Mouse (Mus musculus) hindbrain, embryonic 14.5 days (tissue): ENCODE data around the gene Hadha. TPM values are rescaled to one million over a fixed set of nuclear protein-coding genes. Genes with fewer than 3 reads are reported as not detected.

Experiments used
- ATAC-seq: fragments of 200-750 bp; cut with Nextera tagmentation; 2 replicates; pipeline ENCODE4 v1.8.0; 2017; ENCODE audit warnings: moderate number of reproducible peaks, mild to moderate bottlenecking, moderate TSS enrichment, moderate library complexity; ENCODE audit not compliant: low FRiP score
- DNase-seq: peaks from one replicate; pipeline ENCODE4 v3.0.0-alpha.2; 2015; ENCODE audit warnings: low spot score
- H3K27ac ChIP-seq: fragments of 300-500 bp; sonication (generic); 2 replicates; pipeline ENCODE4 v1.5.1; 2014; ENCODE audit warnings: mild to moderate bottlenecking, moderate library complexity
- H3K27me3 ChIP-seq: fragments of 300-500 bp; sonication (generic); 2 replicates; pipeline ENCODE4 v1.6.1; 2014; ENCODE audit warnings: mild to moderate bottlenecking, low read length, mixed read lengths; ENCODE audit not compliant: control insufficient read depth, insufficient read depth
- H3K36me3 ChIP-seq: fragments of 300-500 bp; sonication (generic); replicated peaks from 2 replicates; pipeline ENCODE4 v1.6.1; 2014; ENCODE audit not compliant: control insufficient read depth, insufficient read depth
- H3K4me1 ChIP-seq: fragments of 300-500 bp; sonication (generic); replicated peaks from 2 replicates; pipeline ENCODE4 v1.6.1; 2014; ENCODE audit warnings: antibody characterized with exemption, low read length, mixed read lengths; ENCODE audit not compliant: control insufficient read depth, insufficient read depth
- H3K4me2 ChIP-seq: fragments of 300-500 bp; sonication (generic); replicated peaks from 2 replicates; pipeline ENCODE4 v1.6.1; 2014; ENCODE audit warnings: mild to moderate bottlenecking, moderate library complexity
- H3K4me3 ChIP-seq: fragments of 300-500 bp; sonication (generic); replicated peaks from 2 replicates; pipeline ENCODE4 v1.5.1; 2014; ENCODE audit warnings: mild to moderate bottlenecking, low read length
- H3K9ac ChIP-seq: fragments of 300-500 bp; sonication (generic); 2 replicates; pipeline ENCODE4 v1.6.1; 2014
- H3K9me3 ChIP-seq: fragments of 300-500 bp; sonication (generic); 2 replicates; pipeline ENCODE4 v1.6.1; 2016; ENCODE audit warnings: low read length; ENCODE audit not compliant: control insufficient read depth
- WGBS: fragments of 180-500 bp; shearing (Covaris S2); extraction: QIAGEN DNeasy Blood & Tissue Kit; methylation state at CpG from one replicate; pipeline ENCODE4 v1.1.7; 2014; 5-methylcytosine and 5-hydroxymethylcytosine counted together
- polyA plus RNA-seq: library from polyadenylated mRNA; unstranded; fragments of >200 nt; fragmentation: Nextera tagmentation; extraction: Ambion mirVana; gene quantifications from 2 replicates; pipeline ENCODE4 v1.2.1, GENCODE M21; 2014

The Hadha gene
- polyA plus RNA-seq, 1 experiment from 2014 or later, result 57.5 TPM

- DNase-seq (no peak), ATAC-seq (no peak)
Measured at GRCm38 (mm10) chr5:30155821-30156629, 1.1 kb upstream of the Hadha start.

GRCm38 (mm10) chr5:30155395-30155792 lies 432 bp upstream of the Hadha start:
- H3K4me1 ChIP-seq, result peaks cover 21% of the 10 kb centered on the region
- under 1% methylated on average over 31 of the region's 31 CpGs for WGBS
- DNase-seq (no peak), ATAC-seq (peak; percentile 79)
- H3K4me2 ChIP-seq, result peak overlapping the region; percentile 63
- no peaks in the 10 kb centered on the region for H3K27me3 ChIP-seq
- peak overlapping the region; percentile 85 for H3K27ac ChIP-seq
- H3K4me3 ChIP-seq, result peak overlapping the region; percentile 74
- no peaks in the 10 kb centered on the region for H3K9me3 ChIP-seq
- H3K36me3 ChIP-seq, result no peaks in the 10 kb centered on the region
- peak overlapping the region; percentile 77 for H3K9ac ChIP-seq

More at GRCm38 (mm10) chr5:30155821-30156629, 1.1 kb upstream of the Hadha start:
- Histone ChIP-seq H3K9ac (peak overlapping the region; percentile 77), H3K4me2 (peak overlapping the region; percentile 63), H3K4me1 (peaks cover 21% of the 10 kb centered on the region), H3K4me3 (peak overlapping the region; percentile 74), H3K9me3 (no peaks in the 10 kb centered on the region), H3K36me3 (no peaks in the 10 kb centered on the region), H3K27me3 (no peaks in the 10 kb centered on the region), H3K27ac (peak overlapping the region; percentile 85)
- 40% methylated on average over 13 of the region's 13 CpGs for WGBS

- Histone ChIP-seq H3K4me2 (peak overlapping the region; percentile 63), H3K4me1 (peaks cover 21% of the 10 kb centered on the region), H3K9me3 (no peaks in the 10 kb centered on the region), H3K27me3 (no peaks in the 10 kb centered on the region), H3K27ac (no peak overlapping the region), H3K9ac (peak overlapping the region; percentile 77), H3K4me3 (peak overlapping the region; percentile 74), H3K36me3 (no peaks in the 10 kb centered on the region)
- ATAC-seq, result no peak
- peak; percentile 47 for DNase-seq
- 19% methylated on average over 4 of the region's 4 CpGs for WGBS
Measured at GRCm38 (mm10) chr5:30154013-30154412, 949 bp downstream of the Hadha start.

- Histone ChIP-seq H3K9ac (no peak overlapping the region), H3K4me3 (no peak overlapping the region), H3K4me1 (peaks cover 21% of the 10 kb centered on the region), H3K36me3 (no peaks in the 10 kb centered on the region), H3K4me2 (no peak overlapping the region), H3K9me3 (no peaks in the 10 kb centered on the region), H3K27me3 (no peaks in the 10 kb centered on the region), H3K27ac (no peak overlapping the region)
- WGBS, result 90% methylated on average over 2 of the region's 2 CpGs
- DNase-seq, result no peak
- ATAC-seq, result no peak
Measured at GRCm38 (mm10) chr5:30153222-30153621, 1.7 kb downstream of the Hadha start.

GRCm38 (mm10) chr5:30152413-30152812 lies 2.5 kb downstream of the Hadha start:
- no peak for DNase-seq

GRCm38 (mm10) chr5:30152007-30152406 lies 3.0 kb downstream of the Hadha start:
- H3K27ac ChIP-seq, result no peak overlapping the region
- WGBS, result 69% methylated on average over 4 of the region's 4 CpGs
- peaks cover 17% of the 10 kb centered on the region for H3K4me1 ChIP-seq
- no peaks in the 10 kb centered on the region for H3K9me3 ChIP-seq
- H3K36me3 ChIP-seq, result peaks cover 4% of the 10 kb centered on the region; the same call in 1 of the 2 replicates
- no peaks in the 10 kb centered on the region for H3K27me3 ChIP-seq
- ATAC-seq (no peak), DNase-seq (no peak)
- H3K9ac ChIP-seq, result no peak overlapping the region
- H3K4me3 ChIP-seq, result no peak overlapping the region
- H3K4me2 ChIP-seq, result 0 out of 2 replicates have a peak overlapping the region, but pooled peaks have one; percentile 1

More at GRCm38 (mm10) chr5:30152413-30152812, 2.5 kb downstream of the Hadha start:
- H3K36me3 ChIP-seq, result no peaks in the 10 kb centered on the region
- no peak overlapping the region for H3K4me2 ChIP-seq
- H3K4me3 ChIP-seq, result no peak overlapping the region
- no peak overlapping the region for H3K9ac ChIP-seq
- WGBS, result 87% methylated on average over 1 of the region's 1 CpGs
- H3K9me3 ChIP-seq, result no peaks in the 10 kb centered on the region
- no peak for ATAC-seq
- H3K27me3 ChIP-seq, result no peaks in the 10 kb centered on the region
- no peak overlapping the region for H3K27ac ChIP-seq
- peaks cover 17% of the 10 kb centered on the region for H3K4me1 ChIP-seq

GRCm38 (mm10) chr5:30148133-30148920 lies 6.6 kb downstream of the Hadha start:
- no peak overlapping the region for H3K4me2 ChIP-seq
- H3K9me3 ChIP-seq, result no peaks in the 10 kb centered on the region
- H3K36me3 ChIP-seq, result peaks cover 40% of the 10 kb centered on the region
- no peak overlapping the region for H3K9ac ChIP-seq
- no peaks in the 10 kb centered on the region for H3K27me3 ChIP-seq
- 88% methylated on average over 5 of the region's 5 CpGs for WGBS
- ATAC-seq (no peak), DNase-seq (no peak)
- peaks cover 2% of the 10 kb centered on the region; the same call in 1 of the 2 replicates for H3K4me1 ChIP-seq
- no peak overlapping the region for H3K4me3 ChIP-seq
- no peak overlapping the region for H3K27ac ChIP-seq

GRCm38 (mm10) chr5:30146526-30146925 lies 8.4 kb downstream of the Hadha start:
- Histone ChIP-seq H3K4me1 (no peaks in the 10 kb centered on the region), H3K9me3 (no peaks in the 10 kb centered on the region), H3K4me2 (no peak overlapping the region), H3K27me3 (no peaks in the 10 kb centered on the region), H3K9ac (no peak overlapping the region), H3K27ac (no peak overlapping the region), H3K36me3 (peaks cover 58% of the 10 kb centered on the region), H3K4me3 (no peak overlapping the region)
- 72% methylated on average over 6 of the region's 6 CpGs for WGBS
- DNase-seq (no peak), ATAC-seq (no peak)

- Histone ChIP-seq H3K4me3 (no peak overlapping the region), H3K4me1 (no peaks in the 10 kb centered on the region), H3K36me3 (peaks cover 90% of the 10 kb centered on the region), H3K9me3 (no peaks in the 10 kb centered on the region), H3K27ac (no peak overlapping the region), H3K9ac (no peak overlapping the region), H3K27me3 (no peaks in the 10 kb centered on the region), H3K4me2 (no peak overlapping the region)
- no peak for ATAC-seq
- no peak for DNase-seq
- 93% methylated on average over 4 of the region's 4 CpGs for WGBS
Measured at GRCm38 (mm10) chr5:30138193-30138592, 16.8 kb downstream of the Hadha start.
